Mouse (Mus musculus) spleen, adult 2 months (tissue): ENCODE data around the gene Esam. TPM values are rescaled to one million over a fixed set of nuclear protein-coding genes. Genes with fewer than 3 reads are reported as not detected.

Experiments used
- DNase-seq, 2 experiments: peaks; one replicate each; pipeline versions ENCODE4 v3.0.0 to v3.0.0-alpha.2; 2012 to 2021; ENCODE audit warnings: low spot score in 2 of 2, low read depth in 1 of 2
- H3K27ac ChIP-seq: fragments of 200-500 bp; 2 replicates; pipeline ENCODE4 v1.5.1; 2012; ENCODE audit warnings: low read length, inconsistent platforms; ENCODE audit not compliant: insufficient read depth
- H3K27me3 ChIP-seq: fragments of 200-500 bp; 2 replicates; pipeline ENCODE4 v1.6.1; 2012; ENCODE audit warnings: mild to moderate bottlenecking, moderate library complexity, low read length, inconsistent platforms; ENCODE audit not compliant: control insufficient read depth, insufficient read depth
- H3K36me3 ChIP-seq: fragments of 200-500 bp; 2 replicates; pipeline ENCODE4 v1.6.1; 2012; ENCODE audit warnings: mild to moderate bottlenecking, low read length, inconsistent platforms; ENCODE audit not compliant: control insufficient read depth, insufficient read depth
- H3K4me1 ChIP-seq: fragments of 200-500 bp; 2 replicates; pipeline ENCODE4 v1.6.1; 2011; ENCODE audit warnings: inconsistent platforms; ENCODE audit not compliant: control insufficient read depth, insufficient read depth, insufficient read length
- H3K4me3 ChIP-seq: fragments of 200-500 bp; 2 replicates; pipeline ENCODE4 v1.5.1; 2011; ENCODE audit warnings: mild to moderate bottlenecking, inconsistent platforms; ENCODE audit not compliant: insufficient read depth, insufficient read length; ENCODE audit errors: extremely low read depth
- CTCF ChIP-seq: fragments of 200-500 bp; IDR thresholded peaks from 2 replicates; pipeline ENCODE4 v1.5.1; 2011; ENCODE audit warnings: mild to moderate bottlenecking, inconsistent platforms; ENCODE audit not compliant: insufficient read depth, insufficient read length, insufficient replicate concordance; ENCODE audit errors: extremely low read depth
- POLR2A ChIP-seq: fragments of 200-500 bp; IDR thresholded peaks from 2 replicates; pipeline ENCODE4 v1.6.1; 2011; ENCODE audit warnings: low read depth, low read length, inconsistent platforms
- WGBS: fragments of 180-500 bp; shearing (Covaris S2); methylation state at CpG from one replicate; pipeline ENCODE4 v1.1.7; 2018; 5-methylcytosine and 5-hydroxymethylcytosine counted together
- polyA plus RNA-seq: library from polyadenylated mRNA; depleted of rRNA; stranded (reverse); fragments of >200 nt; gene quantifications from 2 replicates; pipeline ENCODE4 v1.2.3, GENCODE M21; 2012

Gene Esam
- polyA plus RNA-seq, 1 experiment, result 19.6 TPM

- H3K27ac ChIP-seq, result no peak overlapping the region
- no peak for DNase-seq
- no peaks in the 10 kb centered on the region for H3K4me1 ChIP-seq
- 39% methylated on average over 1 of the region's 1 CpGs for WGBS
- peaks cover 5% of the 10 kb centered on the region; the same call in 1 of the 2 replicates for H3K36me3 ChIP-seq
- H3K27me3 ChIP-seq, result no peaks in the 10 kb centered on the region
- H3K4me3 ChIP-seq, result no peak overlapping the region
- TF ChIP-seq POLR2A, result no peak
- no peak for TF ChIP-seq CTCF
Observed at GRCm38 (mm10) chr9:37517467-37517866, 10.4 kb upstream of the Esam start.

- no peaks in the 10 kb centered on the region for H3K27me3 ChIP-seq
- 94% methylated on average over 8 of the region's 8 CpGs for WGBS
- H3K36me3 ChIP-seq, result peaks cover 12% of the 10 kb centered on the region
- no peak overlapping the region for H3K27ac ChIP-seq
- DNase-seq, result no peak
- H3K4me3 ChIP-seq, result no peak overlapping the region
- TF ChIP-seq POLR2A (no peak), CTCF (no peak)
- no peaks in the 10 kb centered on the region for H3K4me1 ChIP-seq
Observed at GRCm38 (mm10) chr9:37518991-37519390, 8.9 kb upstream of the Esam start.

GRCm38 (mm10) chr9:37519995-37520394 is 7.9 kb upstream of the Esam start:
- H3K4me1 ChIP-seq, result no peaks in the 10 kb centered on the region
- H3K4me3 ChIP-seq, result no peak overlapping the region
- H3K27me3 ChIP-seq, result no peaks in the 10 kb centered on the region
- no peak overlapping the region for H3K27ac ChIP-seq
- H3K36me3 ChIP-seq, result peaks cover 14% of the 10 kb centered on the region
- TF ChIP-seq POLR2A, result no peak
- TF ChIP-seq CTCF, result no peak
- DNase-seq, result no peak
- 91% methylated on average over 2 of the region's 2 CpGs for WGBS

- TF ChIP-seq POLR2A (no peak), CTCF (no peak)
- DNase-seq, result no peak
- no peak overlapping the region for H3K4me3 ChIP-seq
- H3K27me3 ChIP-seq, result peaks cover 3% of the 10 kb centered on the region; the same call in 1 of the 2 replicates
- H3K4me1 ChIP-seq, result 0 out of 2 replicates have a peak, but pooled peaks cover 2% of the 10 kb centered on the region
- H3K27ac ChIP-seq, result no peak overlapping the region
- 93% methylated on average over 2 of the region's 2 CpGs for WGBS
- H3K36me3 ChIP-seq, result peaks cover 9% of the 10 kb centered on the region
Observed at GRCm38 (mm10) chr9:37525461-37525860, 2.4 kb upstream of the Esam start.

- Histone ChIP-seq H3K4me3 (no peak overlapping the region), H3K36me3 (peaks cover 9% of the 10 kb centered on the region), H3K27ac (no peak overlapping the region), H3K27me3 (peaks cover 7% of the 10 kb centered on the region), H3K4me1 (peaks cover 4% of the 10 kb centered on the region; the same call in 1 of the 2 replicates)
- TF ChIP-seq POLR2A, result no peak
- TF ChIP-seq CTCF, result 0 out of 2 replicates have a peak, but pooled peaks have one; percentile 2
- WGBS, result 30% methylated on average over 21 of the region's 21 CpGs
- DNase-seq, result no peak
Observed at GRCm38 (mm10) chr9:37526443-37527395, 1.2 kb upstream of the Esam start.

- Histone ChIP-seq H3K36me3 (peaks cover 2% of the 10 kb centered on the region; the same call in 1 of the 2 replicates), H3K27me3 (peaks cover 7% of the 10 kb centered on the region), H3K4me3 (peak overlapping the region; percentile 29; the same call in 1 of the 2 replicates), H3K27ac (no peak overlapping the region), H3K4me1 (peaks cover 4% of the 10 kb centered on the region; the same call in 1 of the 2 replicates)
- no peak for TF ChIP-seq CTCF
- TF ChIP-seq POLR2A, result no peak
- no peak for DNase-seq
- WGBS, result 47% methylated on average over 9 of the region's 9 CpGs
Observed at GRCm38 (mm10) chr9:37528225-37528970, 520 bp downstream of the Esam start.
